Comparison of ENCODE assay signal across 14 mouse cellular contexts in genomic region chr19:42198026-42198425, GRCm38 (mm10). TPM values are rescaled to one million over a fixed set of nuclear protein-coding genes. Genes with fewer than 3 reads are reported as not detected.
"Had no signal": no experiment of that assay in that cellular context is flagged by ENCODE, and none has a peak within 500 bp of the region (broad histone marks: within the 10 kb centered on the region; RNA-seq: fewer than 3 reads in every experiment).

No protein-coding gene starts in this region.

- H3K4me3 ChIP-seq: limb, embryonic 12.5 days; liver, embryonic 13.5 days; midbrain, embryonic 10.5 days; midbrain, embryonic 15.5 days; neural tube, embryonic 12.5 days had no signal

- DNase-seq: liver; liver, embryonic 13.5 days; liver, postnatal 0 days; lung, postnatal 36 days; right cerebral cortex, postnatal 14 days; thymus, postnatal 36 days had no signal

- ATAC-seq: liver, postnatal 0 days; midbrain, embryonic 15.5 days had no signal

- H3K9ac ChIP-seq: limb, embryonic 12.5 days; liver, embryonic 13.5 days; liver, postnatal 0 days; midbrain, embryonic 15.5 days; neural tube, embryonic 12.5 days had no signal

- H3K27ac ChIP-seq: limb, embryonic 12.5 days; liver, embryonic 13.5 days; midbrain, embryonic 10.5 days; midbrain, embryonic 15.5 days; neural tube, embryonic 12.5 days had no signal

- H3K9me3 ChIP-seq: liver, embryonic 13.5 days; midbrain, embryonic 10.5 days; midbrain, embryonic 15.5 days; neural tube, embryonic 12.5 days had no signal

- H3K36me3 ChIP-seq: limb, embryonic 12.5 days; midbrain, embryonic 15.5 days; neural tube, embryonic 12.5 days had no signal

- H3K4me2 ChIP-seq: limb, embryonic 12.5 days; liver, embryonic 13.5 days; midbrain, embryonic 15.5 days; neural tube, embryonic 12.5 days had no signal

RNA-seq across cellular contexts. Expression of gene Sfrp5, which starts 4.0 kb away (rescaled TPM):
- total RNA-seq: megakaryocyte progenitor cell, adult 5-6 weeks; monocyte, adult 5-6 weeks; neutrophil, adult 5-6 weeks had no signal
- polyA plus RNA-seq: liver, postnatal 0 days had no signal

RNA-seq across cellular contexts. Expression of gene Golga7b, which starts 49.3 kb away (rescaled TPM):
- total RNA-seq: megakaryocyte progenitor cell, adult 5-6 weeks; monocyte, adult 5-6 weeks; neutrophil, adult 5-6 weeks had no signal
- polyA plus RNA-seq: kidney, embryonic 14.5 days; liver, postnatal 0 days had no signal
